Mouse (Mus musculus): Measurements from ENCODE around the gene Psg19. TPM values are rescaled to one million over a fixed set of nuclear protein-coding genes. Genes with fewer than 3 reads are reported as not detected.

Gene Psg19
- polyA plus RNA-seq, 1 experiment from 2014 or later, result not detected

Other genes with a start within 250 kb of the Psg19 start
- gene Psg27, start 231.2 kb downstream of the Psg19 start, polyA plus RNA-seq (2016; fragmentation: Nextera tagmentation; extraction: Ambion mirVana), result not detected in 2 replicates
- gene Psg23, start 182.0 kb downstream of the Psg19 start, polyA plus RNA-seq (2016; fragmentation: Nextera tagmentation; extraction: Ambion mirVana), result not detected in 2 replicates
- gene Psg21, start 141.8 kb downstream of the Psg19 start, polyA plus RNA-seq (2016; fragmentation: Nextera tagmentation; extraction: Ambion mirVana), result not detected in 2 replicates
- gene Psg20, start 112.3 kb downstream of the Psg19 start, polyA plus RNA-seq (2016; fragmentation: Nextera tagmentation; extraction: Ambion mirVana), result not detected in 2 replicates
- gene Psg22, start 80.4 kb downstream of the Psg19 start, polyA plus RNA-seq (2016; fragmentation: Nextera tagmentation; extraction: Ambion mirVana), result not detected in 2 replicates
- gene Psg17, start 23.1 kb upstream of the Psg19 start, polyA plus RNA-seq (2016; fragmentation: Nextera tagmentation; extraction: Ambion mirVana), result not detected in 2 replicates
- gene Mill2, start 41.4 kb upstream of the Psg19 start, polyA plus RNA-seq (2016; fragmentation: Nextera tagmentation; extraction: Ambion mirVana), result 0.10 and 0.34 TPM in 2 replicates
- 3.9 and 4.7 TPM in 2 replicates for gene Pglyrp1, start 72.8 kb upstream of the Psg19 start, polyA plus RNA-seq (2016; fragmentation: Nextera tagmentation; extraction: Ambion mirVana)
- 32.9 and 34.0 TPM in 2 replicates for gene Ccdc61, start 111.9 kb upstream of the Psg19 start, polyA plus RNA-seq (2016; fragmentation: Nextera tagmentation; extraction: Ambion mirVana)
- gene Nova2, start 127.4 kb upstream of the Psg19 start, polyA plus RNA-seq (2016; fragmentation: Nextera tagmentation; extraction: Ambion mirVana), result 12.1 and 12.6 TPM in 2 replicates
- gene Nanos2, start 188.9 kb upstream of the Psg19 start, polyA plus RNA-seq (2016; fragmentation: Nextera tagmentation; extraction: Ambion mirVana), result 0.24 and 0.72 TPM in 2 replicates
- 6.1 and 7.0 TPM in 2 replicates for gene Mypop, start 192.7 kb upstream of the Psg19 start, polyA plus RNA-seq (2016; fragmentation: Nextera tagmentation; extraction: Ambion mirVana)
- 41.6 and 45.2 TPM in 2 replicates for gene Irf2bp1, start 205.5 kb upstream of the Psg19 start, polyA plus RNA-seq (2016; fragmentation: Nextera tagmentation; extraction: Ambion mirVana)
- 0.09 and 0.19 TPM in 2 replicates for gene Foxa3, start 225.0 kb upstream of the Psg19 start, polyA plus RNA-seq (2016; fragmentation: Nextera tagmentation; extraction: Ambion mirVana)
- 46.9 and 47.3 TPM in 2 replicates for gene Sympk, start 225.9 kb upstream of the Psg19 start, polyA plus RNA-seq (2016; fragmentation: Nextera tagmentation; extraction: Ambion mirVana)

Data from neural tube, embryonic 12.5 days (tissue).